Mouse (Mus musculus) NIH3T3 (cell line): ENCODE data around the gene AI661453.

Source experiments
- DNase-seq: peaks from one replicate; pipeline ENCODE4 v3.0.0-alpha.2; 2012; ENCODE audit warnings: low read depth

The AI661453 gene

DNA sequence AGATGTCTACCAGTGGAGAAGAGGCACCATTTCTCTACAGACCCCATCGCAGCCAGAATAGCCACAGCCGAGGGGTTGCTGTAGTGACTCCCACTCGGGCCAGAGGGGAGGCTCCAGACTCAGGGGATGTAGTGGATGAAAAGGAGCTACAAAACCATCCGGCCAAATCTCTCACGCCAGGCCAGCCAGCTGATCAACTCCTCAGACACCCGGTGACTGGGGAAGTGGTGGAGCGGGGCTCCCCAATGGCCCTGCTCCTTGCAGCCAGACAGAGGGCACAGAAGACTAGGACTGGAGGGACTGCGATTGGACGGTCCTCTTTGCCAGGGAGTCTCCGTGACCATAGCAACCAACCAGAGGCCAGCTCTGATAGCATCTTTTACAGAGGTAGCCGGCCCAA lies 31.2 kb downstream of the AI661453 start:
- no peak for DNase-seq

GRCm38 (mm10) chr17:47468063-47468462 lies 31.6 kb downstream of the AI661453 start:
- no peak for DNase-seq

GRCm38 (mm10) chr17:47468466-47468865 lies 32.1 kb downstream of the AI661453 start:
- no peak for DNase-seq

DNA sequence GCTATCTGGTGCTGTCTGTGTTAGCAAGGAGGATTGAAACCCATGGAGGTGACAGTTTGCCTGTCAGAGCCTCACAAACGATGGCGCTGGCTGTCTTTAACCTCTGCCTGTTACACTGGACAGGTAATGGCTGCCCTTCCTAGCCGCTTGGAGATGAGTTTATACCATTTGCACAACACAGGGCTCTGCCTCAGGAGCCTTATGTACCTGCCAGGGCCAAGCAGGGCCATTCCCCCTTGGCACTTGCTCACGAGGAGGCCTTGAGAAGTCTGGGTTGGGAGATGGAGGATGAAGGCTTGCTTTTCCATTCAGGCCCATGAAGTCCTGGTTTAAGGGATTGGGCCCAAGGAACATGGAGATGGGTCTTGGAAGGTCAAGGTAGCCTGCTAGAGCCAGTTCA lies 33.2 kb downstream of the AI661453 start:
- no peak for DNase-seq

DNA sequence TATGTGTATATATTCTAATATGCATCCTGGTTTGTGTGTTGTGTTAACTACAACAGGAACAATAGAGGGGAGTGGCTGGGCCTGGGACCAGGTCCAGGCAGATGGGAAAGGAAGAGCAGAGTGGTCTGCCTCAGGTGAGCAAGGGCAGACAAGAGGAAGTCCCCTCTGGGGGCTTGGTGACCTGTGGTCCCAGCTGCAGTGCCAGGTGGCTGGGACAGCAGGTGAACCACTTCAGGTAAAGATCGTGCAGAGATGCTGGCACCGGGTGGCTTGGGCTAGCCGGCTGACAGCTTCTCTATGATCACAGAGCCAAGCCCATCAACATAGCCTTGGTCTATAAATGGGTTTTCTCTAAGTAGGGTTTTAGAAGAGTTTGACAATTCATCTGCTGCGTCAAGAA lies 33.7 kb downstream of the AI661453 start:
- DNase-seq = no peak

GRCm38 (mm10) chr17:47470686-47471085 lies 34.3 kb downstream of the AI661453 start:
- DNase-seq = peak; percentile 41

- DNase-seq = peak; percentile 57
These were observed 36.3 kb downstream of the AI661453 start for GRCm38 (mm10) chr17:47472435-47473350.

DNA sequence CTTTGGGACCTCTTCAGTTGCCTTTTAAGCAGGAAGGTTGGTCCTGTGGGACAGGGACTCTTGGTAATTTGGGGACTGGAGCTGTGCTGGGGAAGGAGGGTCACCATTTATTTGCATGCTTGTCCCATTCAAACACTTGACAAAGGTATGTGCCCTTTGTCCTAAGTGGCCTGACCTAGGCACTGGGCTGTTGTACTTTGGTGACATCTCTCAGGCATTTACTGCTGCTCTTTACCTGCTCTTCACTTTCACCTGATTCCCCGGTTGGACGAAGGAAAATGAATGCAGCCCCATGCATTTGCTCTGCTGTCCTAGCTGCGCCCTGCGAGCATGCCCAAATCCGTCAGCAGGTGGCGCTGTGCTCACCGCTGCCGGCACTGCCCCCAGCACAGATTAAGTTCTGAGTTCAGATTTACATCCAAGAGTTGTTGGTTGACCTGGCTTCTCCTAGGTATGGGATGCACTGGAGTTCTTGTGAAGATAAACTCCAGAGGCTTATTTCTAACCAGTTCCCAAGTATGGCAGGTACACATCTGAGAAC lies 37.1 kb downstream of the AI661453 start:
- peak; percentile 72 for DNase-seq

GRCm38 (mm10) chr17:47474250-47474649 lies 37.8 kb downstream of the AI661453 start:
- DNase-seq = no peak

DNA sequence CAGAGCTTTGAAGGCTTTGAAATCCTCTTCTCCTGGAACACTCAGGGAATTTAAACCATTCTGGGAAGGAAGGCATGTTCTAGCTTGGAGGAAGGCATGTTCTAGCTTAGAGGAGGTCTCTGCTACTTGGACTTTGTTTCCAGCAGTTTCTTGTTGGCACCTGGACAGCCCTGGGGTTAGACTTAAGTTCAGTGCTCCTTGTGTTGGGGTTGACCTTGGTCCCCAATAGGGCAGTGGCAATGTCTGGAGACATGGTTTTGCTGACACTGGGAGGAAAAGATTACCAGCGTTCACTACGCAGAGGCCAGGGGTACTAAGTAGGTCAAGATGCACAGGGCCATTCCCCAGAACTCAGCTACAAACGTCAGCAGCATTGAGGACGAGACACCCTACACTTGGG lies 38.8 kb downstream of the AI661453 start:
- no peak for DNase-seq

DNA sequence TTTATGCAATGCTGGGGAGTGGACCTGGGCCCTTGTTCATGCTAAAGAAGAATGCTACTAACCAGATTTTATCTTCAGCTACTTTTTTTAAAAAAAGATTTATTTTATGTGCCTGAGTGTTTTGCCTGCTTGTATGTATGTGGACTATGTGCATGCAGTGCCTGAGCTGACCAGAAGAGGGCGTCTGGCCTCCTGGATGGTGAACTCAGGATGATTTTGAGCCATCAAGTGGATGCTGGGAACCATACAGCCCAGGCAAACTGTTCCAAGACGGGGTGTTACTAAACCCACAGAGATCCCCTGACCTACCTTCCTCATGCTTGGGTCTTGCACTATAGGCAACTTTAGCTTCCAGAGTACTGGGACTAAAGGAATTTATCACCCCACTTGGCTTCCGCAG lies 39.3 kb downstream of the AI661453 start:
- peak; percentile 36 for DNase-seq

DNA sequence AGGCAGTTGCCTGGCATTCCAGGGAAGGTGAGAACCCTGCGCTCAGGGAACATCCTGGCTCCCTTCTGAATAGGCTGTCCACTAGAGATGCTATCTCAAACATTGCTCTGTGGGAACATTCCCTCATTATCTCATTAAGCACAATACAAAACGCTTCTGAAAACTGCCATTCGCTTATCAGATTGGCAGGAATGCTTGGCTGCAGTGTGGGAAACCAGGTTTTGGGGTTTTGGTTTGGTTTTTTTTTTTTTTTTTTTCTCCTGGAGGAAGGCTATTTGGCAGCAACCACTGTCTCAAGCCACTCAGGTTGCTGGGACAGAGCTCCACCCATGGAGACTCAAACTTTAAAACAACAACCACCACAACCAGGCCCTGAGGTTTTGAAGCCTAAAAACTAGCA lies 43.5 kb downstream of the AI661453 start:
- DNase-seq = no peak

DNA sequence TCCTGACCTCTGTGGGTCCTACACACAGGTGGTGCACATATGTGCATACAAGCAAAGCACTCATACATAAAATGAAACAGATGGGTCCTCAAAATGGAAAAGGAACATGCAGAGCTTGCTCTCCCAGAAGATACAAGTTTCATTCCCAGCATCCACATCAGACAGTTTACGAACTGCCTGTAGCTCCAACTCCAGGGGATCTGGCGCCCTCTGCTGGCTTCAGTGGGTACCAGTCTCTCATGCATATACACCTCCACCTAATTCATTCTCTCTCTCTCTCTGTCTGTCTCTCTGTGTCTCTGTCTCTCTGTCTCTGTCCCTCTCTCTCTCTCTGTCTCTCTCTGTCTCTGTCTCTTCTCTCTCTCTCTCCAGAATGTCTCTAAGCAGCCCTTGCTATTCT lies 46.0 kb downstream of the AI661453 start:
- peak; percentile 84 for DNase-seq

- peak; percentile 28 for DNase-seq
These were observed 48.0 kb downstream of the AI661453 start for GRCm38 (mm10) chr17:47484241-47484921.

GRCm38 (mm10) chr17:47484993-47485392 lies 48.6 kb downstream of the AI661453 start:
- no peak for DNase-seq

DNA sequence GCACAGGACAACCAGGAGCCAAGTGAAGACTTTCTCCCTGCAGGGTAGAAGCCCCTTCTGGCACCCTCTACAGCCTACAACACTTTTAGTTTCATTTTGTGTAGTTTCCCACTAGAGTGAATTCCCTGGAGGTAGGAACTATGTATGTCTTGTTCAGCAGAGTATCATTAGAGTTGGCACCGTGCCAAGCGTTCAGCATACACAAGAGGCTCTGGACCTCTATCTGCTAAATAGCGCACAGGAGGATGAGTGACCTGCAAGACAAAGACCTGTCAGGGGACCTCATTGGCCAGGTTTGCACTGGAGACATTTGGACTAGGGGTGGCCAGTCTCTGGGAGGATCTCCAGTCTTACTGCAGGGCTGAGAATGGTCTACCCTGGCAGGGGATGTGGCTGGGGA lies 49.4 kb downstream of the AI661453 start:
- peak; percentile 62 for DNase-seq

DNA sequence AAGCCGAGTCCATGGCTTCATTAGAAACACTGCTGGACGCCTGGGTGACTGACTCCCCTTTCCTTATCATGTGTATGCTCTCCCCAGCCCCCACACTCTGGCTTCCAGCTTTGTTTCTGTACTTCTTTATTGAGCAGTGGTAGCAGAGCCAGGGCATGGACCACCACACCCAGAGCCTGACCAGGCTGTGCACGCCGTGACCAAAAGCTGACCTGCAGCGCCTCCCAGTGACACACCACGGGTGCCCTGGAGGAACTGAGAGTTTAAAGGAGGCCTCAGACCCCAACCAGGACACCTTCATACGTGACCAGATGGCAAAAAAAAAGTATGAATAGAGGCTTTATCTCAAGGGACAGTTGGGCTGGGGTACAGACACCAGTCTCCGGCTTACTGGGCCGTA lies 54.4 kb downstream of the AI661453 start:
- DNase-seq = no peak

GRCm38 (mm10) chr17:47492731-47493130 lies 56.3 kb downstream of the AI661453 start:
- DNase-seq = no peak

DNA sequence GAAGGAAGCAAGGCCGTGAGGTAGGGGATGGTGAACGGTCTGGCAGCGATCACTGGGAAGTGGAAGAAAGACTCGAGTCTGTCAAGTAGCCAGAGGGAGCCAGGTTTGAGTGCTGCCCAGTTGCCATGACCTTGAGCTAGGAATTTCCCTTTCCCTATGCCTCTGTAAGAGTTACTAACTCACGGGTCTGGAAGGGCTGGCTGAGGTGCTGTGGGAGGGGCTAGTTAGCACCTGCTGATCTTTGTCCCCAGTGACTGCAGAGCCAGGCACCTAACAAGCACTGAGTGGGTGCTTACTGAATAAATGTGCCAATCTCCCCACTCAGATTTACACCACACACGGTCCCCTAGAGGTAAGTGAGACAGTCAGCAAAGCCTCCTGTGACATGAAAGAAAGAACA lies 57.2 kb downstream of the AI661453 start:
- no peak for DNase-seq

DNA sequence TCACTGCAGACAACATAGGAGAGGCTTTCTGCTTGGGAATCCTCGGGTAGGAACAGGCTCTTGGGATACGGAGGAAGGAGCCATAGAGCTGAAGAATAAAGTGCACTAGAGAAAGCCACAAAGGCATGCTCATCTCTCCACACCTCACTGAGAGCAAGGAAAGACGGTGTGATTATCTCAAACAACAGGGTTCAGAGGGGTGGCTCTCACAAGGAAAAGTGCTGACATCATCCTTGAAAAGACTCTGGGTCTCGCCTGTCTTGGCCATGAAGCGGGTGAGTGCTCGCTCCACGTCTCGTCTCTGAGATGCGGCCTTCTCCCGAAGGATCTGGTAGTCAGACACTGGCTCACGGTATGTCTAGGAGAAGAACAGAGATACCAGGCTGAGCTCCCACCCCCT lies 57.7 kb downstream of the AI661453 start:
- DNase-seq = no peak

DNA sequence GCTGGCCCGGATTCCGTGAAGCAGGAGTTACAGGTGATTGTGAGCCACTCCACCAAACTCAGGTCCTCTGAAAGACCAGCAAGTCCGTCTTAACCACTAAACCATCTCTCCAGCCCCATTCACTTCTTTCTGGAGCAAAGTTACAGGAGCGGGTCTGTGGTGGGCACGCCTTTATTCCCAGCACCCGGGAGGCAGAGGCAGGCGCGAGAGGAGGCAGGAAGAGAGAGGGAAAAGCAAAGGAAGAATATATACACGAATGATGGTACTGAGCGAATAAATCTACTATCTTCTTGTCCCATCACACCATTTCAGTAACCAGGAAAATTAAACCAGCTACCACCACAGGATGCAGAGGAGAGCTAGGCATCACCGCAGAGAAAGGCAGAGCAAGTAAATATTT lies 65.1 kb downstream of the AI661453 start:
- no peak for DNase-seq

- peak; percentile 97 for DNase-seq
These were observed 65.7 kb downstream of the AI661453 start, which contains the start of gene Taf8 for GRCm38 (mm10) chr17:47501946-47502706. TSS of gene Taf8 (minus strand) at chr17:47502292.
